Mouse (Mus musculus) MEL (cell line): Measurements from ENCODE around the gene Serpina11. TPM values are rescaled to one million over a fixed set of nuclear protein-coding genes. Genes with fewer than 3 reads are reported as not detected.

Experiments used
- DNase-seq: peaks from one replicate; pipeline ENCODE4 v3.0.0; 2011; ENCODE audit warnings: low read depth, low spot score
- H3K27ac ChIP-seq: 2 replicates; pipeline ENCODE4 v1.5.1; 2012; ENCODE audit warnings: low read depth, mild to moderate bottlenecking, control low read depth, low read length, moderate library complexity; ENCODE audit not compliant: control insufficient read depth
- H3K27me3 ChIP-seq, 2 experiments: fragments of 150-350 bp in 1 of 2; sonication (generic) in 1 of 2; 2 replicates each; pipeline ENCODE4 v1.6.1; 2012; ENCODE audit warnings: low read length in 2 of 2, mild to moderate bottlenecking in 2 of 2, improper control_type of control experiment in 1 of 2, moderate library complexity in 1 of 2; ENCODE audit not compliant: insufficient read depth in 2 of 2, control insufficient read depth in 1 of 2
- H3K36me3 ChIP-seq, 2 experiments: 2 replicates each; pipeline ENCODE4 v1.6.1; 2012 to 2014; ENCODE audit warnings: low read length in 2 of 2, improper control_type of control experiment in 1 of 2, inconsistent platforms in 1 of 2, mild to moderate bottlenecking in 1 of 2; ENCODE audit not compliant: insufficient read depth in 2 of 2, control insufficient read depth in 1 of 2
- H3K4me1 ChIP-seq, 2 experiments: fragments of 150-350 bp in 1 of 2; sonication (generic) in 1 of 2; 2 replicates each; pipeline ENCODE4 v1.6.1; 2012; ENCODE audit warnings: low read length in 2 of 2, improper control_type of control experiment in 1 of 2, mild to moderate bottlenecking in 1 of 2; ENCODE audit not compliant: insufficient read depth in 2 of 2, control insufficient read depth in 1 of 2
- H3K4me3 ChIP-seq, 2 experiments: fragments of 150-350 bp in 1 of 2; sonication (generic) in 1 of 2; 2 replicates each; pipeline ENCODE4 v1.5.1; 2012; ENCODE audit warnings: low read depth in 2 of 2, low read length in 2 of 2, mild to moderate bottlenecking in 2 of 2, moderate library complexity in 2 of 2, control low read depth in 1 of 2, improper control_type of control experiment in 1 of 2; ENCODE audit not compliant: control insufficient read depth in 1 of 2, insufficient read depth in 1 of 2
- H3K79me2 ChIP-seq: 2 replicates; pipeline ENCODE4 v1.6.1; 2012; ENCODE audit warnings: mild to moderate bottlenecking, low read length, moderate library complexity; ENCODE audit not compliant: control insufficient read depth, poor library complexity, insufficient read depth
- H3K9ac ChIP-seq: 2 replicates; pipeline ENCODE4 v1.6.1; 2012; ENCODE audit warnings: low read depth, mild to moderate bottlenecking, control low read depth, low read length, moderate library complexity; ENCODE audit not compliant: control insufficient read depth, poor library complexity, severe bottlenecking
- H3K9me3 ChIP-seq: fragments of 150-350 bp; sonication (generic); replicated peaks from 2 replicates; pipeline ENCODE4 v1.6.1; 2012; ENCODE audit warnings: mild to moderate bottlenecking, low read length, improper control_type of control experiment, moderate library complexity; ENCODE audit not compliant: insufficient read depth
- BHLHE40 ChIP-seq: IDR thresholded peaks from 2 replicates; pipeline ENCODE4 v1.6.1; 2012; ENCODE audit warnings: low read depth, mild to moderate bottlenecking, inconsistent platforms, low read length, improper control_type of control experiment, borderline replicate concordance
- CHD1 ChIP-seq: IDR thresholded peaks from 2 replicates; pipeline ENCODE4 v1.6.1; 2012; ENCODE audit warnings: low read depth, mild to moderate bottlenecking, inconsistent platforms, low read length, improper control_type of control experiment
- CHD2 ChIP-seq: IDR thresholded peaks from 2 replicates; pipeline ENCODE4 v1.6.1; 2011; ENCODE audit warnings: low read length, improper control_type of control experiment
- CTCF ChIP-seq, 3 experiments: IDR thresholded peaks in 2 of 3; conservative IDR thresholded peaks in 1 of 3; 2 replicates each; pipeline ENCODE4 v1.5.1; 2011 to 2012; ENCODE audit warnings: low read length in 3 of 3, low read depth in 2 of 3, mild to moderate bottlenecking in 2 of 3, improper control_type of control experiment in 1 of 3, inconsistent platforms in 1 of 3, mixed read lengths in 1 of 3, moderate library complexity in 1 of 3; ENCODE audit not compliant: control insufficient read depth in 1 of 3, insufficient read depth in 1 of 3, poor library complexity in 1 of 3, severe bottlenecking in 1 of 3
- E2F4 ChIP-seq: IDR thresholded peaks from 2 replicates; pipeline ENCODE4 v1.6.1; 2011; ENCODE audit warnings: low read depth, low read length, improper control_type of control experiment, borderline replicate concordance
- EP300 ChIP-seq, 2 experiments: IDR thresholded peaks; 2 replicates each; pipeline ENCODE4 v1.6.1; 2011; ENCODE audit warnings: improper control_type of control experiment in 2 of 2, low read length in 2 of 2, low read depth in 1 of 2, mild to moderate bottlenecking in 1 of 2
- ETS1 ChIP-seq: IDR thresholded peaks from 2 replicates; pipeline ENCODE4 v1.6.1; 2012; ENCODE audit warnings: low read depth, mild to moderate bottlenecking, inconsistent platforms, low read length, improper control_type of control experiment, moderate library complexity
- GATA1 ChIP-seq: IDR thresholded peaks from 2 replicates; pipeline ENCODE4 v1.6.1; 2011; ENCODE audit warnings: low read depth, low read length, improper control_type of control experiment
- HCFC1 ChIP-seq: IDR thresholded peaks from 2 replicates; pipeline ENCODE4 v1.6.1; 2012; ENCODE audit warnings: low read depth, mild to moderate bottlenecking, inconsistent platforms, low read length, improper control_type of control experiment, moderate library complexity
- KAT2A ChIP-seq: conservative IDR thresholded peaks from 2 replicates; pipeline ENCODE4 v1.6.1; 2012; ENCODE audit warnings: low read depth, low read length, improper control_type of control experiment, inconsistent platforms
- MAFK ChIP-seq: IDR thresholded peaks from 2 replicates; pipeline ENCODE4 v1.6.1; 2011; ENCODE audit warnings: low read depth, mild to moderate bottlenecking, low read length, improper control_type of control experiment, borderline replicate concordance
- MAZ ChIP-seq: IDR thresholded peaks from 2 replicates; pipeline ENCODE4 v1.6.1; 2012; ENCODE audit warnings: low read depth, mild to moderate bottlenecking, inconsistent platforms, low read length, improper control_type of control experiment
- MEF2A ChIP-seq: IDR thresholded peaks from 2 replicates; pipeline ENCODE4 v1.6.1; 2014; ENCODE audit warnings: low read depth, mild to moderate bottlenecking, inconsistent platforms, low read length, improper control_type of control experiment; ENCODE audit not compliant: poor library complexity, insufficient replicate concordance, severe bottlenecking; ENCODE audit errors: extremely low read depth
- MYB ChIP-seq: IDR thresholded peaks from 2 replicates; pipeline ENCODE4 v1.6.1; 2011; ENCODE audit warnings: mild to moderate bottlenecking, low read depth, low read length, improper control_type of control experiment
- NELFE ChIP-seq: IDR thresholded peaks from 2 replicates; pipeline ENCODE4 v1.6.1; 2011; ENCODE audit warnings: low read depth, low read length, improper control_type of control experiment
- NRF1 ChIP-seq: IDR thresholded peaks from 2 replicates; pipeline ENCODE4 v1.6.1; 2014; ENCODE audit warnings: low read depth, mild to moderate bottlenecking, inconsistent platforms, low read length, improper control_type of control experiment, moderate library complexity; ENCODE audit not compliant: poor library complexity, insufficient read depth, severe bottlenecking
- POLR2AphosphoS5 ChIP-seq: IDR thresholded peaks from 2 replicates; pipeline ENCODE4 v1.6.1; 2012; ENCODE audit warnings: low read depth, borderline replicate concordance, mild to moderate bottlenecking, inconsistent platforms, low read length, moderate library complexity, mixed read lengths
- RAD21 ChIP-seq: IDR thresholded peaks from 2 replicates; pipeline ENCODE4 v1.6.1; 2011; ENCODE audit warnings: mild to moderate bottlenecking, low read depth, low read length, improper control_type of control experiment
- RCOR1 ChIP-seq: IDR thresholded peaks from 2 replicates; pipeline ENCODE4 v1.6.1; 2012; ENCODE audit warnings: low read depth, mild to moderate bottlenecking, inconsistent platforms, low read length, improper control_type of control experiment
- SMC3 ChIP-seq: IDR thresholded peaks from 2 replicates; pipeline ENCODE4 v1.6.1; 2011; ENCODE audit warnings: low read depth, low read length, improper control_type of control experiment
- TAL1 ChIP-seq: IDR thresholded peaks from 2 replicates; pipeline ENCODE4 v1.6.1; 2012; ENCODE audit warnings: mild to moderate bottlenecking, inconsistent platforms, low read length, moderate library complexity, mixed read lengths
- TBP ChIP-seq: IDR thresholded peaks from 2 replicates; pipeline ENCODE4 v1.8.0; 2011; ENCODE audit warnings: low read depth, low read length, improper control_type of control experiment
- TCF12 ChIP-seq: IDR thresholded peaks from 2 replicates; pipeline ENCODE4 v1.6.1; 2014; ENCODE audit warnings: low read depth, mild to moderate bottlenecking, inconsistent platforms, low read length, improper control_type of control experiment, moderate library complexity
- UBTF ChIP-seq: IDR thresholded peaks from 2 replicates; pipeline ENCODE4 v1.6.1; 2012; ENCODE audit warnings: low read depth, mild to moderate bottlenecking, inconsistent platforms, low read length, improper control_type of control experiment, moderate library complexity, borderline replicate concordance; ENCODE audit not compliant: insufficient read depth
- USF1 ChIP-seq: IDR thresholded peaks from 2 replicates; pipeline ENCODE4 v1.6.1; 2014; ENCODE audit warnings: low read depth, mild to moderate bottlenecking, inconsistent platforms, low read length, improper control_type of control experiment, moderate library complexity
- ZC3H11A ChIP-seq: IDR thresholded peaks from 2 replicates; pipeline ENCODE4 v1.6.1; 2012; ENCODE audit warnings: low read depth, mild to moderate bottlenecking, inconsistent platforms, low read length, improper control_type of control experiment
- ZMIZ1 ChIP-seq: IDR thresholded peaks from 2 replicates; pipeline ENCODE4 v1.6.1; 2012; ENCODE audit warnings: low read depth, mild to moderate bottlenecking, inconsistent platforms, low read length, improper control_type of control experiment, moderate library complexity
- ZNF384 ChIP-seq: IDR thresholded peaks from 2 replicates; pipeline ENCODE4 v1.6.1; 2012; ENCODE audit warnings: low read depth, mild to moderate bottlenecking, inconsistent platforms, low read length, improper control_type of control experiment
- polyA plus RNA-seq, 2 experiments: library from polyadenylated mRNA; stranded (reverse) in 1 of 2; unstranded in 1 of 2; fragments of >175 nt in 1 of 2; fragments of >200 nt in 1 of 2; gene quantifications; 2 replicates each; pipeline versions ENCODE4 v1.2.1 to v1.2.4; 2012; ENCODE audit warnings: low replicate concordance in 2 of 2, low read depth in 1 of 2; ENCODE audit not compliant: insufficient read length in 2 of 2, insufficient read depth in 1 of 2, missing spikeins in 1 of 2
- total RNA-seq: library from RNA; depleted of rRNA; stranded (reverse); fragments of 300-350 nt; gene quantifications from 2 replicates; pipeline ENCODE4 v1.2.3, GENCODE M21; 2012

Gene Serpina11
- total and polyA plus RNA-seq, 3 experiments, result 0.65 to 0.67 TPM; not detected in 1

DNA sequence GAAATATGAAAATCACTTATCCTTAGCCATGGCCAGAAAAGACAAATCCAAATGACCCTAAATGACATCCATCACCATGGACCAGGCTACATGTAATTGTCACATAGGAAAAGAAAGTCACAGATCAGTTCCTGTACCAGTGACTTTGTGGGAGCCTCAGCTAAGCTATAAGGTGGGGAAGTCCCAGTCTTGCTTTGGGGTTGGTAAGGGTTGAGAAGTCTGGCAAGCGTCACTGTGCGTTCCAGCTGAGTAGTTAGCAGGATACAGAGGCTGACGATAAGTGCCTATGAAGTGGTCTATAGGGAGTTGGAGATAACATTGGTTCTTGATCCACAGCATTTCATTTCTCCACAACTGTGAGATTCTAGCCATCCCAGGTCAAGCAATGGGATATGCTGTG lies 25.5 kb upstream of the Serpina11 start:
- H3K4me3 ChIP-seq, result no peak overlapping the region
- no peaks in the 10 kb centered on the region for H3K79me2 ChIP-seq
- no peaks in the 10 kb centered on the region for H3K27me3 ChIP-seq
- no peak for TF ChIP-seq EP300 (IDR thresholded peaks at IDR 0.05; ENCODE audit: low read depth in 1 of 2, low read length in 2 of 2)
- no peak for TF ChIP-seq RAD21
- TF ChIP-seq CHD2, result no peak
- no peak for TF ChIP-seq UBTF
- TF ChIP-seq GATA1, result no peak
- TF ChIP-seq POLR2AphosphoS5, result no peak
- TF ChIP-seq MEF2A, result no peak
- no peak for TF ChIP-seq NELFE
- TF ChIP-seq NRF1, result no peak
- no peak for TF ChIP-seq KAT2A
- TF ChIP-seq ZNF384, result no peak
- no peak for TF ChIP-seq USF1
- TF ChIP-seq MAFK, result no peak
- TF ChIP-seq RCOR1, result no peak
- TF ChIP-seq MYB, result no peak
- no peak for TF ChIP-seq E2F4
- TF ChIP-seq TAL1, result no peak
- no peak for TF ChIP-seq TBP
- TF ChIP-seq MAZ, result no peak
- no peaks in the 10 kb centered on the region for H3K36me3 ChIP-seq
- H3K27ac ChIP-seq, result no peak overlapping the region
- H3K9me3 ChIP-seq, result no peaks in the 10 kb centered on the region
- H3K4me1 ChIP-seq, result no peaks in the 10 kb centered on the region
- DNase-seq, result no peak
- no peak overlapping the region for H3K9ac ChIP-seq

DNA sequence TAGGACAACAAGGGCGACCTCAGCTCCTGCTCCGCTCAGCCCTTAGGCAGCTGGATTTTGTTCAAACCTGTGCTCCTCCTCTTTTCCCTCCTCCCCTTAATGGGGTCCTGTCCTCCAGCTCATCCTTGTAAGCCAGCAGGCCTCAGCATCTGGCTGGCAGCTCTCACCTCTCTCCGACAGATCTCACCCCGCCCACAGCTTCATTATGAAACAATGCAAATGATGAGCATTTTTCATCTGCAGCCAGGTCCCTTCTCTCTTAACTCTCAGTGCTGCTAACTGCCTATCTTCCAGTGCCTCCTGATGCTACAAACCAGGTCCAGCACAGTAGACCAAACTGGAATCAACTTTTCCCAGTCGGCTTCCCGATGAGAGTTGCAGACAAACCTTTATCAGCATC lies 23.9 kb upstream of the Serpina11 start, which contains the start of gene Serpina9:
Gene Serpina9, minus strand, starts transcription at position 136 of the 400 bp plus-strand sequence.
- TF ChIP-seq TBP (no peak), MAZ (no peak), TCF12 (no peak), SMC3 (no peak), ZC3H11A (no peak), ZMIZ1 (no peak), USF1 (no peak), KAT2A (no peak), CHD1 (no peak), TAL1 (no peak), MEF2A (no peak), ETS1 (no peak), HCFC1 (no peak), GATA1 (no peak), CTCF (IDR thresholded peaks at IDR 0.05 in 2 of 3, conservative IDR thresholded peaks at IDR 0.05 in 1 of 3; ENCODE audit: control insufficient read depth in 1 of 3, insufficient read depth in 1 of 3, low read depth in 2 of 3, low read length in 3 of 3, poor library complexity in 1 of 3, severe bottlenecking in 1 of 3) (no peak), BHLHE40 (no peak)
- Histone ChIP-seq H3K9me3 (no peaks in the 10 kb centered on the region), H3K27ac (no peak within 1 kb of the TSS), H3K27me3 (no peaks in the 10 kb centered on the region), H3K36me3 (no peaks in the 10 kb centered on the region), H3K4me3 (no peak within 1 kb of the TSS), H3K9ac (no peak within 1 kb of the TSS), H3K79me2 (no peaks in the 10 kb centered on the region), H3K4me1 (no peaks in the 10 kb centered on the region)
- no peak for DNase-seq
